Mouse (Mus musculus): Measurements from ENCODE around the gene Pilrb1. TPM values are rescaled to one million over a fixed set of nuclear protein-coding genes. Genes with fewer than 3 reads are reported as not detected.

Pilrb1 gene
- polyA plus RNA-seq, 1 experiment from 2014 or later = not detected

DNA sequence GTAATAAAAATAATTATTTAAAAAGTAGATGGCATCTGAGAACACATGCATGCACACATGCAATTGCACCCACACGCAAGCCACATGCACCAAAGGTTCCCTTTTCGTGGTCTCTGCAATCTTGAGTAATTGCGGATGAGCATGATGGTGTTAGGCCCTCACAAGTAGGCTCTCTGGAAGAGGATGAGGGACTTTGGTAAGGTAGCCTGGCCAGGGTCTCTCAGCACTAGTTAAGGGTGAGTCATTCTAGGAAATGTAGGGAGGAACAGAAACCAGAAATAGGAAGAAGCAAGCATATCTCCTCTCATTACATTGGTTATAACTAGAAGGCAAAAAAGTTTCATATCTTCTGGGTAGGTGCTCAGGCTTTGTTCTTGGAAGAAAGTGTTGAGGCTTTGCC is 32.9 kb downstream of the Pilrb1 start:
- no peak overlapping the region for H3K4me3 ChIP-seq
- WGBS = 92% methylated on average over 3 of the region's 3 CpGs
- H3K9ac ChIP-seq = no peak overlapping the region
- H3K36me3 ChIP-seq = no peaks in the 10 kb centered on the region
- H3K9me3 ChIP-seq = no peaks in the 10 kb centered on the region
- no peaks in the 10 kb centered on the region for H3K4me1 ChIP-seq
- no peak overlapping the region for H3K4me2 ChIP-seq (replicated peaks)
- no peaks in the 10 kb centered on the region for H3K27me3 ChIP-seq
- no peak overlapping the region for H3K27ac ChIP-seq
- no peak for ATAC-seq (ENCODE audit: low FRiP score, low read depth)

DNA sequence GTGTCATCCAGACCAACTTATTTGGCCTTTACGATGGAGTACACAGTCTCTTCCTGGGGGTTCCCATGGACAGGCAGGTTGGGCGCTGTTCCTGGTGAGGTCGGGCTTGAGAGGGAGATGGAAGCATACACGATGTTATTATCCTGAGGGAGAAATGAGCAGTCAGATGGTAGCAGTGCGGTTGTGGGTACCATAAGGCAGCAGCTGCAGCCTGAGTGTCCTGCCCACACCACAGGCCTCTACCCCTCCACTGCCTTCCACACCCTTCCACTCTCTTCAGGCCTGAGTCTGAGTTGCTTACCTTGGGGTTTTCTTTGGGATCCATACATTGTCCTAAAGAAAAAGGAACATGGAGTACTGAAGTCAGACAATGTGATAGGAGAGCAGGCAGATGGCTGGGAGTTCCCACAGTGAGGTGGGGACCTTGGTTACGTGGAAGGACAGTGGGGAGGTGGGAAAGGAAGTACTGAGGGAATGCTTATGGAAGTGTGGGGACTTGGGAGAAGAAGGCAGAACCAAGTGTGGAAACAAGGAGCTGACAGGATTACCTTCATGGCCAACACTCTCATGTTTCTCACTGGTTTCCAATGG is 34.4 kb downstream of the Pilrb1 start:
- Histone ChIP-seq H3K27me3 (no peaks in the 10 kb centered on the region), H3K36me3 (no peaks in the 10 kb centered on the region), H3K4me3 (no peak overlapping the region), H3K27ac (no peak overlapping the region), H3K4me2 (replicated peaks) (no peak overlapping the region), H3K9me3 (no peaks in the 10 kb centered on the region), H3K4me1 (no peaks in the 10 kb centered on the region), H3K9ac (no peak overlapping the region)
- 89% methylated on average over 6 of the region's 6 CpGs for WGBS
- ATAC-seq (ENCODE audit: low FRiP score, low read depth) = no peak

DNA sequence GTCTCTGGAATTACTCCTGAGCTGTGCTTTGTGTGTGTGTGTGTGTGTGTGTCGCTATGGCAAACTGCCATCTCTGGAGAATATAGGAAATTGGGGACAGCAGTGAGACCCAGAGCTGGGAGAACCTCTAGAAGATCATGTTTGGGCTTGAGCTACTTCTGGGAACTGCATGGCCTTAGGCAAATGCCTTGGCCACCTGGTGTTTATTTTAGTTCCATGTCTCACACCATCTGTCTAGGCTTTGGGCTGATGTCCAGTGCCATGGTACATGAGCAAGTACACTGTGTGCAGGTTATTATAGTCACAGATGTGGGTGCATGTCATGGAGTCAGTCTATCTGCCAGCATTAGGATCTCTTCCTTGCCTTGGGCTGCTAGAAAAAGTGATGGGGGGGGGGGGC is 35.3 kb downstream of the Pilrb1 start:
- no peak overlapping the region for H3K4me2 ChIP-seq (replicated peaks)
- H3K36me3 ChIP-seq = no peaks in the 10 kb centered on the region
- no peak overlapping the region for H3K27ac ChIP-seq
- H3K4me1 ChIP-seq = no peaks in the 10 kb centered on the region
- H3K9me3 ChIP-seq = no peaks in the 10 kb centered on the region
- H3K27me3 ChIP-seq = no peaks in the 10 kb centered on the region
- ATAC-seq (ENCODE audit: low FRiP score, low read depth) = no peak
- 63% methylated on average over 1 of the region's 1 CpGs for WGBS
- H3K9ac ChIP-seq = no peak overlapping the region
- no peak overlapping the region for H3K4me3 ChIP-seq

DNA sequence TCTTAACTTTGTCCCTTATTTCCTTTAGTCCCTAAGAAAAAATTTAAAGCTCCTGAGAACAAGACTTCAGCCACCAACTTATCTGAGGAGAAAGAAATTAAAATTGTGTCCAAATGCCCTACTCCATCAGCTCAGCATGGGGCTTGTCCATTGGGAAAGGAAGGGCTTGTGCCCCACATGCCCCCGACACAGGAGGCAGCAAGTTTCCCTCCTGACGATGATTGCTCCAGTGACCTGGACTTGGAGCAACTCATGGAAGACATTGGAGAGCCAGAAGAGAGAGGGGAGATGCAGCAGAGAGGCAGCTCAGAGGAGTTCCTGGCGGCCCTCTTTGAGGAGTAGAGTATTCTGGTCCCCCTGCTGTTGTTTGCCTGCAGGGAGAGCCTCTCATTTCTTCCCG is 35.8 kb downstream of the Pilrb1 start:
- Histone ChIP-seq H3K4me3 (no peak overlapping the region), H3K27me3 (no peaks in the 10 kb centered on the region), H3K27ac (no peak overlapping the region), H3K36me3 (no peaks in the 10 kb centered on the region), H3K4me2 (replicated peaks) (no peak overlapping the region), H3K9me3 (no peaks in the 10 kb centered on the region), H3K9ac (no peak overlapping the region), H3K4me1 (no peaks in the 10 kb centered on the region)
- whole genome bisulfite sequencing = 68% methylated on average over 4 of the region's 4 CpGs
- ATAC-seq (ENCODE audit: low FRiP score, low read depth) = no peak

DNA sequence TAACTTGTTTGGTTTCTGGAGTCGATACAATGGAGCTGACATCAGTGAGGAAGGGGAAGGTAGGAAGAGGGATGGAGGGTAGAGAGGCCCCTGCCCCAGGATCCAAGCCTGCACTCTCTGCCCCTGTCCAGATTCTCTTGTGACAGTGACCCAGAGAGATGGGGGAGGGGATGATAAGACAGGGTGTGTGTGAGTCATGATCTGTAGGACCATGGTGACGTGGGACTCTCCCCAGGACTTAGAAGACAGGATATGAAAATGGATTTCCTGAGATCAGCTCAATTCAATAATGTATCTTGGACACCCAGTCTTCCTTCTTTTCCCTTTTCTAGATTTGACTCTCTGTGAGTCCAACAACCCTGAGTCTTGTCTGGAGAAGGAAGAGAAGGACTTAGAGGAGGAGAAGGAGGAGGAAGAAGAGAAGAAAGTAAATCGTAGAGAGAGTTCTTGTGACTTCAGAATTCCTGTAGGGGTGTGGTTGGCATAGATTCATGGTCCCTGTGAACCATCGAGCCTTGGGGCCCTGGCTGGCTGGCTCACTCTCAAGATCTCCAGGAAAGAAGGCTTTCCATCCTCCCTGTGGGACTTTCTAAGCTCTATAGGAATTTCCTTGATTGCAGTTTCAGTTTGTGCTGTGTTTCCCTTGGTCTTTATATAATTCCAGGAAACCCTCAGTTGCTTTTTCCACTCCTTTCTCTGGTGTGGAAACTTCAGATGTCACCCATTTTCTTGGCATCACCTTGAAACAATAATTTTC is 40.3 kb downstream of the Pilrb1 start:
- ATAC-seq (ENCODE audit: low FRiP score, low read depth) = no peak
- no peak overlapping the region for H3K27ac ChIP-seq
- H3K36me3 ChIP-seq = no peaks in the 10 kb centered on the region
- H3K9me3 ChIP-seq = no peaks in the 10 kb centered on the region
- no peak overlapping the region for H3K4me2 ChIP-seq (replicated peaks)
- 71% methylated on average over 4 of the region's 4 CpGs for WGBS
- H3K4me3 ChIP-seq = no peak overlapping the region
- no peaks in the 10 kb centered on the region for H3K4me1 ChIP-seq
- no peaks in the 10 kb centered on the region for H3K27me3 ChIP-seq
- H3K9ac ChIP-seq = no peak overlapping the region

DNA sequence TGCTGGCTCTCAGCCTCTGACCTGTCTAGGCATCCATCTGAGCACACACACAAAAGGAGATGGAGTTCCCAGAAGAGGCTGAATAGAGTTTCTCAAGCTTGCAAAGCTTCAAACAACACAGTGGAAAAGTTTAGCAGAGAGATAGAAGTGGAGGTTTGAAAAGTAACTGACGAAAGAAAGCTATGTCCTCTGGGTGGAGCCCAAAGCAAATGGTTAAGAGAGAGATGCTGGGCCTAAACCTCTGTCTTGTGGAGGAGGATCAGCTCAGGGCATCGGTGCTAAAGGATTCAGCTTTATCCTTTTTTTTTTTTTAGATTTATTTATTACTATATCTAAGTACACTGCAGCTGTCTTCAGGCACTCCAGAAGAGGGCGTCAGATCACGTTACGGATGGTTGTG is 49.6 kb downstream of the Pilrb1 start:
- WGBS = 91% methylated on average over 5 of the region's 5 CpGs
- Histone ChIP-seq H3K27ac (no peak overlapping the region), H3K4me1 (no peaks in the 10 kb centered on the region), H3K9me3 (no peaks in the 10 kb centered on the region), H3K4me3 (no peak overlapping the region), H3K4me2 (replicated peaks) (no peak overlapping the region), H3K9ac (no peak overlapping the region), H3K27me3 (no peaks in the 10 kb centered on the region), H3K36me3 (no peaks in the 10 kb centered on the region)
- ATAC-seq (ENCODE audit: low FRiP score, low read depth) = no peak

DNA sequence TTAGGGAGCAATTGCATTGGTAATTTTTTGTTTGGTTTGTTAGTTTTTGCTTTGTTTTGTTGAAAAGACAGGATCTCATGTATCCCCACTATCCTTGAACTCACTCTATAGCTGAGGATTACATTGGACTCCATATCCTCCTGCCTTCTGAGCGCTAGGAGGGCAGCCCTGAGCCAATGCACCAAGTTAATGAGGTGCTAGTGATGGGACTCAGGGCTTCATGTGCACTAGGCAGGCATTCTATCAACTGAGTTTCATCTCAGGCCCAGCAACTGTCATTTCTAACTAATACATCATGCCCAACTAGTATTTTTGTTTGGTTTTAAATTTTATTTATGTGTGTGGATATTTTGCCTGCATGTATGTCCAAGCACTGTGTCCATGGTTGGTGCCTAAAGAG is 51.7 kb downstream of the Pilrb1 start:
- no peak overlapping the region for H3K9ac ChIP-seq
- WGBS = 78% methylated on average over 1 of the region's 1 CpGs
- no peak overlapping the region for H3K27ac ChIP-seq
- no peaks in the 10 kb centered on the region for H3K36me3 ChIP-seq
- H3K4me1 ChIP-seq = no peaks in the 10 kb centered on the region
- H3K4me3 ChIP-seq = no peak overlapping the region
- H3K9me3 ChIP-seq = no peaks in the 10 kb centered on the region
- ATAC-seq (ENCODE audit: low FRiP score, low read depth) = no peak
- no peak overlapping the region for H3K4me2 ChIP-seq (replicated peaks)
- H3K27me3 ChIP-seq = no peaks in the 10 kb centered on the region

Other genes starting within 250 kb of the Pilrb1 start
- 152 and 157 TPM in 2 replicates for gene Pcolce, start 244.3 kb downstream of the Pilrb1 start, polyA plus RNA-seq (2015; fragmentation: Nextera tagmentation; extraction: Ambion mirVana)
- gene Fbxo24, start 229.1 kb downstream of the Pilrb1 start, polyA plus RNA-seq (2015; fragmentation: Nextera tagmentation; extraction: Ambion mirVana) = 0.19 and 0.23 TPM in 2 replicates
- 34.0 and 34.3 TPM in 2 replicates for gene Lrch4, start 229.0 kb downstream of the Pilrb1 start, polyA plus RNA-seq (2015; fragmentation: Nextera tagmentation; extraction: Ambion mirVana)
- gene Gm20605, start 228.9 kb downstream of the Pilrb1 start, polyA plus RNA-seq (2015; fragmentation: Nextera tagmentation; extraction: Ambion mirVana) = 6.1 and 9.6 TPM in 2 replicates
- gene Sap25, start 216.8 kb downstream of the Pilrb1 start, polyA plus RNA-seq (2015; fragmentation: Nextera tagmentation; extraction: Ambion mirVana) = 7.3 and 8.9 TPM in 2 replicates
- 0.18 and 0.26 TPM in 2 replicates for gene Irs3, start 212.4 kb downstream of the Pilrb1 start, polyA plus RNA-seq (2015; fragmentation: Nextera tagmentation; extraction: Ambion mirVana)
- 19.4 and 19.7 TPM in 2 replicates for gene Agfg2, start 173.4 kb downstream of the Pilrb1 start, polyA plus RNA-seq (2015; fragmentation: Nextera tagmentation; extraction: Ambion mirVana)
- 2.9 and 4.0 TPM in 2 replicates for gene Nyap1, start 116.5 kb downstream of the Pilrb1 start, polyA plus RNA-seq (2015; fragmentation: Nextera tagmentation; extraction: Ambion mirVana)
- gene Tsc22d4, start 112.4 kb downstream of the Pilrb1 start, polyA plus RNA-seq (2015; fragmentation: Nextera tagmentation; extraction: Ambion mirVana) = 128 and 134 TPM in 2 replicates
- 26.5 and 27.2 TPM in 2 replicates for gene Ppp1r35, start 79.3 kb downstream of the Pilrb1 start, polyA plus RNA-seq (2015; fragmentation: Nextera tagmentation; extraction: Ambion mirVana)
- gene Mepce, start 70.5 kb downstream of the Pilrb1 start, polyA plus RNA-seq (2015; fragmentation: Nextera tagmentation; extraction: Ambion mirVana) = 11.7 and 11.8 TPM in 2 replicates
- gene Zcwpw1, start 70.3 kb downstream of the Pilrb1 start, polyA plus RNA-seq (2015; fragmentation: Nextera tagmentation; extraction: Ambion mirVana) = 35.3 and 36.0 TPM in 2 replicates
- gene Pilra, start 21.8 kb downstream of the Pilrb1 start, polyA plus RNA-seq (2015; fragmentation: Nextera tagmentation; extraction: Ambion mirVana) = 0.20 and 0.40 TPM in 2 replicates
- gene Pilrb2, start 13.7 kb upstream of the Pilrb1 start, polyA plus RNA-seq (2015; fragmentation: Nextera tagmentation; extraction: Ambion mirVana) = 0.19 TPM in 1 of 2 replicates, not detected in the other
- not detected in 2 replicates for gene Cyp3a13, start 63.5 kb upstream of the Pilrb1 start, polyA plus RNA-seq (2015; fragmentation: Nextera tagmentation; extraction: Ambion mirVana)
- gene Gjc3, start 105.0 kb upstream of the Pilrb1 start, polyA plus RNA-seq (2015; fragmentation: Nextera tagmentation; extraction: Ambion mirVana) = 0.48 and 0.80 TPM in 2 replicates
- not detected in 2 replicates for gene Azgp1, start 123.4 kb upstream of the Pilrb1 start, polyA plus RNA-seq (2015; fragmentation: Nextera tagmentation; extraction: Ambion mirVana)
- not detected in 2 replicates for gene Smok3a, start 163.2 kb upstream of the Pilrb1 start, polyA plus RNA-seq (2015; fragmentation: Nextera tagmentation; extraction: Ambion mirVana)
- gene Smok3b, start 163.3 kb upstream of the Pilrb1 start, polyA plus RNA-seq (2015; fragmentation: Nextera tagmentation; extraction: Ambion mirVana) = not detected in 2 replicates
- not detected in 2 replicates for gene Smok3c, start 195.1 kb upstream of the Pilrb1 start, polyA plus RNA-seq (2015; fragmentation: Nextera tagmentation; extraction: Ambion mirVana)
- gene Zkscan1, start 227.0 kb upstream of the Pilrb1 start, polyA plus RNA-seq (2015; fragmentation: Nextera tagmentation; extraction: Ambion mirVana) = 20.1 and 22.4 TPM in 2 replicates